Mouse (Mus musculus) neural tube, embryonic 14.5 days (tissue): ENCODE measurements at regions not wholly inside any gene's neighbourhood (a gene's known extent, or its start where the extent isn't known, plus 50 kb on each side); places are given as distances from the start of the nearest gene placed in this dataset.

ENCODE experiments used
- ATAC-seq: fragments of 200-750 bp; cut with Nextera tagmentation; 2 replicates; pipeline ENCODE4 v1.8.0; 2017; ENCODE audit warnings: low read depth, mild to moderate bottlenecking, moderate TSS enrichment, moderate library complexity
- H3K27ac ChIP-seq: fragments of 300-500 bp; sonication (generic); 2 replicates; pipeline ENCODE4 v1.5.1; 2014; ENCODE audit warnings: low read depth, mild to moderate bottlenecking, control low read depth, low read length, moderate library complexity, mixed read lengths
- H3K27me3 ChIP-seq: fragments of 300-500 bp; sonication (generic); 2 replicates; pipeline ENCODE4 v1.6.1; 2014; ENCODE audit warnings: low read length; ENCODE audit not compliant: control insufficient read depth, insufficient read depth
- H3K36me3 ChIP-seq: fragments of 300-500 bp; sonication (generic); 2 replicates; pipeline ENCODE4 v1.6.1; 2014; ENCODE audit warnings: low read length, mixed read lengths; ENCODE audit not compliant: control insufficient read depth, insufficient read depth
- H3K4me1 ChIP-seq: fragments of 300-500 bp; sonication (generic); 2 replicates; pipeline ENCODE4 v1.6.1; 2014; ENCODE audit warnings: low read length; ENCODE audit not compliant: control insufficient read depth, insufficient read depth
- H3K4me2 ChIP-seq: fragments of 300-500 bp; sonication (generic); 2 replicates; pipeline ENCODE4 v1.6.1; 2014; ENCODE audit warnings: mild to moderate bottlenecking, low read depth, low read length, control low read depth
- H3K4me3 ChIP-seq: fragments of 300-500 bp; sonication (generic); 2 replicates; pipeline ENCODE4 v1.5.1; 2014; ENCODE audit warnings: low read depth, low read length, control low read depth, mixed read lengths
- H3K9ac ChIP-seq: fragments of 300-500 bp; sonication (generic); replicated peaks from 2 replicates; pipeline ENCODE4 v1.6.1; 2014; ENCODE audit warnings: low read depth, mild to moderate bottlenecking, control low read depth, low read length, mixed read lengths
- H3K9me3 ChIP-seq: fragments of 300-500 bp; sonication (generic); 2 replicates; pipeline ENCODE4 v1.6.1; 2016; ENCODE audit warnings: low read length; ENCODE audit not compliant: control insufficient read depth
- WGBS: fragments of 180-500 bp; shearing (Covaris S2); extraction: QIAGEN DNeasy Blood & Tissue Kit; methylation state at CpG from one replicate; pipeline ENCODE4 v1.1.7; 2014; 5-methylcytosine and 5-hydroxymethylcytosine counted together

- H3K9ac ChIP-seq = no peak overlapping the region
- H3K9me3 ChIP-seq = no peaks in the 10 kb centered on the region
- 92% methylated on average over 6 of the region's 6 CpGs for WGBS
- no peak overlapping the region for H3K27ac ChIP-seq
- no peaks in the 10 kb centered on the region for H3K27me3 ChIP-seq
- no peaks in the 10 kb centered on the region for H3K4me1 ChIP-seq
- no peaks in the 10 kb centered on the region for H3K36me3 ChIP-seq
- H3K4me3 ChIP-seq = no peak overlapping the region
- no peak overlapping the region for H3K4me2 ChIP-seq
- ATAC-seq = no peak
Measured at GRCm38 (mm10) chr10:20891426-20891825, 60.9 kb upstream of the Ahi1 start.

- H3K4me3 ChIP-seq = no peak overlapping the region
- WGBS = 93% methylated on average over 5 of the region's 5 CpGs
Measured at GRCm38 (mm10) chr10:20883618-20884017, 68.7 kb upstream of the Ahi1 start.

GRCm38 (mm10) chr10:20882599-20882998 is 69.7 kb upstream of the Ahi1 start:
- no peak for ATAC-seq
- WGBS = 92% methylated on average over 8 of the region's 8 CpGs

More at GRCm38 (mm10) chr10:20883618-20884017, 68.7 kb upstream of the Ahi1 start:
- H3K27me3 ChIP-seq = no peaks in the 10 kb centered on the region
- no peak overlapping the region for H3K27ac ChIP-seq
- H3K36me3 ChIP-seq = no peaks in the 10 kb centered on the region
- no peaks in the 10 kb centered on the region for H3K4me1 ChIP-seq
- H3K9ac ChIP-seq = no peak overlapping the region
- H3K4me2 ChIP-seq = no peak overlapping the region
- ATAC-seq = no peak
- no peaks in the 10 kb centered on the region for H3K9me3 ChIP-seq

GRCm38 (mm10) chr10:20880251-20880650 is 72.1 kb upstream of the Ahi1 start:
- WGBS = 94% methylated on average over 4 of the region's 4 CpGs
- Histone ChIP-seq H3K4me3 (no peak overlapping the region), H3K36me3 (no peaks in the 10 kb centered on the region), H3K4me2 (no peak overlapping the region), H3K27me3 (no peaks in the 10 kb centered on the region), H3K4me1 (no peaks in the 10 kb centered on the region), H3K9ac (no peak overlapping the region), H3K27ac (no peak overlapping the region), H3K9me3 (no peaks in the 10 kb centered on the region)
- no peak for ATAC-seq

More at GRCm38 (mm10) chr10:20882599-20882998, 69.7 kb upstream of the Ahi1 start:
- Histone ChIP-seq H3K36me3 (no peaks in the 10 kb centered on the region), H3K4me2 (no peak overlapping the region), H3K27me3 (no peaks in the 10 kb centered on the region), H3K4me3 (no peak overlapping the region), H3K4me1 (no peaks in the 10 kb centered on the region), H3K9ac (no peak overlapping the region), H3K27ac (no peak overlapping the region), H3K9me3 (no peaks in the 10 kb centered on the region)

GRCm38 (mm10) chr10:20879482-20879881 is 72.9 kb upstream of the Ahi1 start:
- WGBS = 81% methylated on average over 8 of the region's 8 CpGs
- H3K4me1 ChIP-seq = no peaks in the 10 kb centered on the region
- H3K27me3 ChIP-seq = no peaks in the 10 kb centered on the region
- no peak overlapping the region for H3K4me2 ChIP-seq
- no peak for ATAC-seq
- H3K4me3 ChIP-seq = no peak overlapping the region
- H3K9me3 ChIP-seq = no peaks in the 10 kb centered on the region
- H3K27ac ChIP-seq = no peak overlapping the region
- H3K36me3 ChIP-seq = no peaks in the 10 kb centered on the region
- H3K9ac ChIP-seq = no peak overlapping the region

- no peak for ATAC-seq
- 93% methylated on average over 12 of the region's 12 CpGs for WGBS
- Histone ChIP-seq H3K9me3 (no peaks in the 10 kb centered on the region), H3K27me3 (no peaks in the 10 kb centered on the region), H3K36me3 (no peaks in the 10 kb centered on the region), H3K9ac (no peak overlapping the region), H3K4me2 (no peak overlapping the region), H3K4me1 (no peaks in the 10 kb centered on the region), H3K4me3 (no peak overlapping the region), H3K27ac (no peak overlapping the region)
Measured at GRCm38 (mm10) chr10:20867076-20867475, 85.3 kb upstream of the Ahi1 start.

GRCm38 (mm10) chr10:20865031-20865430 is 87.3 kb upstream of the Ahi1 start:
- Histone ChIP-seq H3K4me2 (no peak overlapping the region), H3K4me3 (no peak overlapping the region), H3K9ac (no peak overlapping the region), H3K27ac (no peak overlapping the region), H3K36me3 (no peaks in the 10 kb centered on the region), H3K4me1 (no peaks in the 10 kb centered on the region), H3K27me3 (no peaks in the 10 kb centered on the region), H3K9me3 (no peaks in the 10 kb centered on the region)
- 87% methylated on average over 4 of the region's 4 CpGs for WGBS
- ATAC-seq = no peak

- no peak overlapping the region for H3K27ac ChIP-seq
- no peaks in the 10 kb centered on the region for H3K36me3 ChIP-seq
- H3K4me2 ChIP-seq = no peak overlapping the region
- H3K9me3 ChIP-seq = no peaks in the 10 kb centered on the region
- no peak overlapping the region for H3K4me3 ChIP-seq
- no peak overlapping the region for H3K9ac ChIP-seq
- 0 out of 2 replicates have a peak, but pooled peaks cover 9% of the 10 kb centered on the region for H3K4me1 ChIP-seq
- 96% methylated on average over 4 of the region's 4 CpGs for WGBS
- H3K27me3 ChIP-seq = no peaks in the 10 kb centered on the region
- ATAC-seq = no peak
Measured at GRCm38 (mm10) chr10:20857413-20857812, 94.9 kb upstream of the Ahi1 start.

GRCm38 (mm10) chr10:20854621-20855363 is 97.6 kb upstream of the Ahi1 start:
- Histone ChIP-seq H3K9ac (peak overlapping the region; percentile 12; the same call in 1 of the 2 replicates), H3K4me1 (0 out of 2 replicates have a peak, but pooled peaks cover 9% of the 10 kb centered on the region), H3K4me3 (no peak overlapping the region), H3K9me3 (no peaks in the 10 kb centered on the region), H3K4me2 (peak overlapping the region; percentile 34), H3K27ac (peak overlapping the region; percentile 49; the same call in 1 of the 2 replicates), H3K27me3 (no peaks in the 10 kb centered on the region), H3K36me3 (no peaks in the 10 kb centered on the region)
- ATAC-seq = peak; percentile 89
- WGBS = 26% methylated on average over 14 of the region's 14 CpGs
